Mouse (Mus musculus): ENCODE results near the gene Fam19a3. TPM values are rescaled to one million over a fixed set of nuclear protein-coding genes. Genes with fewer than 3 reads are reported as not detected.
"Not testable (repeated sequence)": the region's sequence is repeated elsewhere in the genome, so short reads cannot be mapped to it uniquely, and the experiment has no call there.

The Fam19a3 gene
- total RNA-seq (2021), result 1 to 10 TPM; 2.5 to 3.0 TPM

GRCm38 (mm10) chr3:104781471-104781903 lies at the start of gene Fam19a3:
Gene Fam19a3 (minus strand): TSS chr3:104781840.
- intact Hi-C loops (cut with DNase I), result no loop called here
- DNase-seq (ENCODE audit: low spot score), result no peak

DNA sequence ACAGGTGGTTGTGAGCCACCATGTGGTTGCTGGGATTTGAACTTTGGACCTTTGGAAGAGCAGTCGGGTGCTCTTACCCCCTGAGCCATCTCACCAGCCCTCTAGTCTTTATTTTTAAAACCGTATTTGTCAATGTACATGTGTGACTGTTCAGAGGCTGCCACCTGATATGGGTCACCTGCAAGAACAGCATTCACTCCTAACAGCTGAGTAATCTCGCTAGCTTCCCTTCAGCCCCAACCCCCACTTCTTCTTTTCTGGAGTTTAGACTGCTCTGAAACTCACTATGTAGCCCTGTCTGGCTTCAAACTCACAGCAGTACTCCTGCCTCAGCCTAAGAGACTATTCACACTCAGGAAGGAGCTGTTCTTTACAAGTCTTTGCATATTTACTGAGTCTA lies 40.8 kb upstream of the Fam19a3 start:
- DNase-seq (ENCODE audit: low spot score), result no peak
- intact Hi-C loops (cut with DNase I), result no loop called here

DNA sequence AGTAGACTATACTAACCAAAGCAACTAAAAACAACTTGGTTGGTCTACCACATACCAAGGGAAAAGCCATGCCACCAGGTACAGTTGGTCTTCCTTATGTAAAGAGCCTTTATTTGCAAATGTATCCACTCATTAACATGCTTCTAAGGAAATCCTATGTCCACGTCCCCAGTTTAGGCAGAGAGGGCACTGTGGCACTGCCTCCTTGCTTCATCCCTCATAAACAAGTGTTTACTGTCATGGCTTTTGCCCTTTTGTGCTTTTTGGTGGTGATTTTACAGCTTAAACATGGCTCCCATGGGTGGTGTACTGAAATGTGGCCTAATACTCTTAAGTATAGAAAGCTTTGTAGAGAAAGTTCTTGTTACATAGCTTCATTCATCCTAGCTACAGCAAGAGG lies 38.8 kb upstream of the Fam19a3 start:
- DNase-seq (ENCODE audit: low spot score), result no peak
- intact Hi-C loops (cut with DNase I), result no loop called here

DNA sequence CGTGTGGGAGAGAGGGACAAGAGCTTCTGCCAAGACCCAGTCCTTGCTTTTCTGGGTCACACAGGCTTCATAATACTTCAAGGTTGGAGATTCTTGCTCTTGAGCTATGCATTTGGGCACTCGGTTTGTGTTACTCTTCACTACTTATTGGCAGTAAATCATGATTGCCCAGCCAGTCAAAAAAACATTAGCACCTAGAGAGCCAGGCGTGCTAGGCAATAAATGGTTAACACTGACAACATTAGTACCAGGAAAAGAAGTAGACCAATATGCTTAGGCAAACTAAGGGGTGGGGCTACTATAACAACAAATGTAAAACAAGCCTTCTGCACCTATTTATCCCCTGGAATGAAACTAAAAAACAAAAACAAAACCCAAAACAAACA lies 37.1 kb upstream of the Fam19a3 start:
- intact Hi-C loops (cut with DNase I), result loop anchor here (2.0 kb wide), 2 partner anchors 30 to 46 kb away; partner anchors contain the start of genes Capza1, Rhoc and St7l
- no peak for DNase-seq (ENCODE audit: low spot score)

DNA sequence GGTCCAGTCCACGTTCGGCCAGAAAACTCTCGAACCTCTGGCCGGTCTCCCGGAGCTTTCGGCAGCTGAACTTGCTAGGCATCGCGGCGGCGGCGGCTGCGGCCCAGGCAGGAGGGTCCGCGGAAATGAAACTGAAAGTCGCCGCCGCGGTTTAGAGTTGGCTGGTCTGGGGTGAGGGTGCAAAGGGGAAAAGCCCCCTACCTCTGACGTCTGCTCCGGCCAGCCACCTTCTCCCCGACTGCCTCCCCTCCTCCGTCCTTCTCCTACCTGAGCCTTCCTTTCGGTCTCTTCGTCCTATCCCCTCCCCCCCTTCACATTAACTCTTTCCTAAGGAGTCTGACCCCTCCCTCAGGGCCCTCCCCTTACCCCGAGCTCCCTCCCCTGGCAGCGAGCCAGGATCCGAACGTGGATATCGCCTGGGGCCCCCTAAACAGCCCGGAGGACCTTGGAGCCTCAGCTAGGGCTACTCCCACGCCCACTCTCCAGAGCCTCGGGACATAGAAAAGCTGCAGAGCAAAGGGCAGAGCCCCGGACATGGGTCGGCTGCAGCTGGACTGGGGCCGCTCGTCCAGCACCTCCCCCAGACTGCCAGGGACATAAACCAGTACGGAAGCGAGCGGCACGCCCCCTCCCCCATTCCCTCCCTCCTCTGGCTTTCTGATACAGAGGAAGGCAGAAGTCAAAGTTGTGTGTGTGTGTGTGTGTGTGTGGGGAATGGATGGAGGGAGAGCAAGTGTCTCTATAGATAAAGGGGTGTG lies 36.5 kb upstream of the Fam19a3 start, which contains the start of gene Mov10:
Gene Mov10, minus strand, starts transcription at position 573 of the 758 bp plus-strand sequence.
- peak; percentile 49 for DNase-seq (ENCODE audit: low spot score)
- intact Hi-C loops (cut with DNase I), result loop anchor here (2.0 kb wide), 2 partner anchors 29 to 47 kb away; partner anchors contain the start of genes Capza1, Rhoc and St7l

GRCm38 (mm10) chr3:104817481-104817990 lies 35.9 kb upstream of the Fam19a3 start:
- intact Hi-C loops (cut with DNase I), result no loop called here

GRCm38 (mm10) chr3:104816130-104816529 lies 34.5 kb upstream of the Fam19a3 start:
- DNase-seq (ENCODE audit: low spot score), result no peak
- intact Hi-C loops (cut with DNase I), result no loop called here

More at GRCm38 (mm10) chr3:104817481-104817990, 35.9 kb upstream of the Fam19a3 start:
- no peak for DNase-seq (ENCODE audit: low spot score)

DNA sequence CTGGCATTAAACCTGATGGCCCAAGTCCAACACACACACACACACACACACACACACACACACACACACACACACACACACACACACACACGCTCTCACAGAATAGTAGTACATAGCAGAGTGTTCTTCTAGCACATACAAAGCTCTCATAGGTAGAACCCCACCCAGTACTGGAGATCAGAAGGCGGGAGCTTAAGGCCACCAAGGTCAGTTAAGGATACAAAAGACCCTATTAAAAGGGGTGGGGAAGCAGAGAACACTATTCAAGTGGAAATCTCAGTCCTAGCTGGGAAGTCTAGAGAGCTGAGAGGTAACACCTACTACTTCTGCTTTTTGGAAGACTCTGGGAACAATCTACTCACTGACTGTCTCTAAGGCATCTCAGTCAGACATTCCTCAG lies 33.7 kb upstream of the Fam19a3 start:
- intact Hi-C loops (cut with DNase I), result no loop called here
- no peak for DNase-seq (ENCODE audit: low spot score)

DNA sequence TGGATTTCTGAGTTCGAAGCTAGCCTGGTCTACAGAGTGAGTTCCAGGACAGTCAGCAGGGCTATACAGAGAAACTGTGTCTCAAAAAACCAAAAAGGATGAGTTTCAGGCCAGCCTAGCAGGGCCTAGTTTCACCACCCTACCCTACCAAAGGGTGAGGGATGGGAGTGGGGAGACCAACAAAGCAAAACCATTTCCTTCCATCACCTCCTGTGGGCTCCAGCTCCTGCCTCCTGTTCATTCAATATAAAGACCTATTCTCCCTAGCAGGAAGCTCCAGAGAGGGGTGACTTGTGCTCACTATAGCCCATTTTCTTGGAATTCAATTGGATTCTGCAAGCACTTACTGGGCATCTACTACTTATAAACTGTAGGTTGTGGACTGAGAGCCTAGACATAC lies 33.1 kb upstream of the Fam19a3 start:
- intact Hi-C loops (cut with DNase I), result no loop called here
- no peak for DNase-seq (ENCODE audit: low spot score)

GRCm38 (mm10) chr3:104813227-104813626 lies 31.6 kb upstream of the Fam19a3 start:
- DNase-seq (ENCODE audit: low spot score); intact Hi-C loops (cut with DNase I): not testable (repeated sequence)

DNA sequence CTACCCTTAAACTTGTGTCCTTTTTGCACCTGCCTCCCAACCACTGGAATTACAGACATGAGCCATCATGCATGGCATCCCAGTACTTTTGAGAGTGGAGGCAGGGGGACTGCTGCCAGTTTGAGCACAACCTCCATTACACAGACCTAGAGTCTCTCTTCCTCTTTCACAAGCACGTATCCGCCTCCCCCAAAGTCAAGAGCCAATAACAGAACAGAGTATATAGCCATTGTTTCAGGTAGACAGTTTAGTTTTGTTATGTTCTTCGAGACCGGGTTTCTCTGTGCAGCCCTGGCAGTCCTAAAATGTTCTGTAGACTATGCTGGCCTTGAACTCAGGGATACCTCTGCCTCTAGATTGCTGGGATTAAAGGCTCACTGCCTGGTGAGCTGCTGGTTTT lies 30.6 kb upstream of the Fam19a3 start:
- no peak for DNase-seq (ENCODE audit: low spot score)
- intact Hi-C loops (cut with DNase I), result no loop called here

DNA sequence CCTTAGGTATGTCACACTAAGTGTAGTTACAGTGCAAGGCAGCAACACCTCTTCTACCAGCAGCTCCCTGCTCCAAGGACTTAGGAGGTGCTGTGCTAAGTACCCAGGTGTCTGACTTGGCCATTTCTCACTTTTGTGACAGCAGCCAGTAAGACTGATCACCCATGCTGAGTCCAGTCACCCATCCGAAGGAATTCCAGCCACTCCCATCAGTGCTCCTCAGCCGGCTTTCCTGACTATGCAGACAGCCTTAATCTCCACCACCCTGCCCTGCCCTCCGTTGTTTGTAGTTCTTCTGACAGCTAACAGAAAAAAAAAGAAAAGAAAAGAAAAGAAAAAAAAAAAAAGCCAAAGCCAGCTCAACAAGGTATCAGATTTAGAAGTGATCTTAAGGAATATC lies 30.1 kb upstream of the Fam19a3 start:
- no peak for DNase-seq (ENCODE audit: low spot score)

DNA sequence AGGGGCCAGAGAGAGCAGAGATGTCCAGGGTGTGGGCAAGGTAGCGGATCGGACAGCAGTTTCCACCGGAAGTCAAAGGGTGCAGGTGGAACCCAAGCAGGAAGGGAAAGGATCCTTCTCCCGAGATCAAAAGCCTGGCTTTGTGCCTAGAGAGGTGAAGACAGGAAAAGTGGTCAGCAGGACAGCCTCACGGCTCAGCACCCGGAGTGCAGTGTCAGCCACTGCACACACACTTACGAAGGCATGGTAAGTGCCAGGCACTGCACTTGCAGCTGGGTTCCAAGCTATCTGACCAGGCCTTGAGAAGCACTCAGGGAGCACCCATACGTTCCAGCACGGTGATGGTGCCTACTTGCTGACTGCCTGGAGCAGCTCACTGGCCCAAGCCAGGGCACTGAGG lies 23.9 kb upstream of the Fam19a3 start:
- no peak for DNase-seq (ENCODE audit: low spot score)
- intact Hi-C loops (cut with DNase I), result no loop called here

More for the DNA sequence above, 30.1 kb upstream of the Fam19a3 start:
- intact Hi-C loops (cut with DNase I), result no loop called here

- no peak for DNase-seq (ENCODE audit: low spot score)
- intact Hi-C loops (cut with DNase I), result no loop called here
These were observed 22.7 kb upstream of the Fam19a3 start for GRCm38 (mm10) chr3:104804312-104804711.

DNA sequence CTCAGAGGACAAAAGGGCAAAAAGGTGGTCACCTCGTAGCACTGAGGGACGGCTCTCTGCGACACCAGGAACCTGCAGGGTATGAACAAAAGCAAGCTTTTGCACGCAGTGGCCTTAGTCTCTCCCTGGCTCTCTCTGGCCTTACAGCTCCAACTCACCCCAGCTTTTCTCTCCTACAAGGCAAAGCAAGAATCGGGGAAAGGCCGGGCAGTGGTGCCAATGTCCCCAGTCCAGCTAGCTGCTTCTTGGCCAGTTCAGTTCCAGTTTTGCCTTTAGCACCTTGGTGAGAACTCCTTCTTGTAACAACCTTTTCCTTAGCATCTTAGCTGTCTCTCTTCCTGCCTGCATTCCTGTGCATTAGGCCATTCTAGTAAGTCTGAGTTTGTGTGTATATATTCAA lies 19.8 kb upstream of the Fam19a3 start:
- no peak for DNase-seq (ENCODE audit: low spot score)
- intact Hi-C loops (cut with DNase I), result no loop called here

- intact Hi-C loops (cut with DNase I), result no loop called here
- DNase-seq (ENCODE audit: low spot score), result no peak
These were observed 19.0 kb upstream of the Fam19a3 start for GRCm38 (mm10) chr3:104800681-104801080.

DNA sequence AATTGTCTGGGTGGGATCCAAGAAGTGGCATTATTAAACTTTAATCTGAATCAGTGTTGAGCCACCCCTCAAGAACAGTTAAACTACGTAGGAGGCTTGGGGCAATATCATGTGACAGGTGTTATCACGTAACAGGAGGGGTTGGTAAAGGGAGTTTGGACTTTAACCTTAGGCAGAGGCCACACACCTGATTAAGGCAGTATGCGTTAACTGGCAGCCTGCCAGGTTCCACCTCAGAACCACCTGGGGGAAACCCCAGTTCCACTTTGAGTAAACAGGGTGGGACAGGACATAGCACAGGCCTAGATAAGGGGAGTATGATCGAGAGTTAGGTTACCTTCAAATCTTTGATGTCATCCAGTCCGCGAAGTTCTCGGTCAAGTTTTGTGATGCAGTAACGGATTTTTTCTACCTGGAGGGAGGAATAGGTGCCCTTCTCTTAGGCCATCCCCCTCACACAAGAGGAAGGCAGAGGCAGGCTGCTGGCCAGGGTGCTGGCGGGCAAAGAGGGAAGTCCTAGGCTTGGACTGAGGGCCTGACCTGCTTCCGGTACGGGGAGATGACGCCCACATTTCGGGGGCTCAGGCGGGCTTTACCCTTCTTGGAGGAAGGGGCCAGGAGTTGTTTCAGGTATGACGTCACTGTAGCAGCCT lies 14.9 kb upstream of the Fam19a3 start:
- intact Hi-C loops (cut with DNase I), result no loop called here
- DNase-seq (ENCODE audit: low spot score), result no peak

- intact Hi-C loops (cut with DNase I), result no loop called here
- DNase-seq (ENCODE audit: low spot score), result no peak
These were observed 14.2 kb upstream of the Fam19a3 start for GRCm38 (mm10) chr3:104795661-104796340.

GRCm38 (mm10) chr3:104794953-104795470 lies 13.4 kb upstream of the Fam19a3 start:
- no peak for DNase-seq (ENCODE audit: low spot score)
- intact Hi-C loops (cut with DNase I), result no loop called here

All from heart, postnatal 25 days (tissue).